Mouse (Mus musculus) heart, embryonic 11.5 days (tissue): ENCODE measurements around the gene Fcrlb. TPM values are rescaled to one million over a fixed set of nuclear protein-coding genes. Genes with fewer than 3 reads are reported as not detected.

Source experiments
- ATAC-seq: fragments of 200-750 bp; cut with Nextera tagmentation; replicated peaks from 2 replicates; pipeline ENCODE4 v1.8.0; 2017; ENCODE audit warnings: moderate library complexity; ENCODE audit not compliant: insufficient number of reproducible peaks, low FRiP score, low TSS enrichment
- H3K27ac ChIP-seq: fragments of 300-500 bp; sonication (generic); 2 replicates; pipeline ENCODE4 v1.5.1; 2014; ENCODE audit warnings: mild to moderate bottlenecking, low read depth, low read length
- H3K27me3 ChIP-seq: fragments of 300-500 bp; sonication (generic); 2 replicates; pipeline ENCODE4 v1.6.1; 2014; ENCODE audit warnings: mild to moderate bottlenecking, low read length, mixed read lengths; ENCODE audit not compliant: control insufficient read depth, insufficient read depth
- H3K36me3 ChIP-seq: fragments of 300-500 bp; sonication (generic); 2 replicates; pipeline ENCODE4 v1.6.1; 2014; ENCODE audit warnings: mild to moderate bottlenecking, low read length, moderate library complexity, mixed read lengths; ENCODE audit not compliant: control insufficient read depth, insufficient read depth
- H3K4me1 ChIP-seq: fragments of 300-500 bp; sonication (generic); 2 replicates; pipeline ENCODE4 v1.6.1; 2014; ENCODE audit warnings: low read length; ENCODE audit not compliant: control insufficient read depth, insufficient read depth
- H3K4me2 ChIP-seq: fragments of 300-500 bp; sonication (generic); 2 replicates; pipeline ENCODE4 v1.6.1; 2014; ENCODE audit warnings: mild to moderate bottlenecking, moderate library complexity
- H3K4me3 ChIP-seq: fragments of 300-500 bp; sonication (generic); 2 replicates; pipeline ENCODE4 v1.5.1; 2014; ENCODE audit warnings: low read depth, low read length
- H3K9ac ChIP-seq: fragments of 300-500 bp; sonication (generic); 2 replicates; pipeline ENCODE4 v1.6.1; 2014; ENCODE audit warnings: mild to moderate bottlenecking, low read depth, low read length, moderate library complexity
- H3K9me3 ChIP-seq: fragments of 300-500 bp; sonication (generic); replicated peaks from 2 replicates; pipeline ENCODE4 v1.6.1; 2016; ENCODE audit warnings: low read length; ENCODE audit not compliant: control insufficient read depth
- WGBS: fragments of 180-500 bp; shearing (Covaris S2); extraction: QIAGEN DNeasy Blood & Tissue Kit; methylation state at CpG from one replicate; pipeline ENCODE4 v1.1.7; 2014; ENCODE audit not compliant: insufficient replicate concordance; 5-methylcytosine and 5-hydroxymethylcytosine counted together
- polyA plus RNA-seq: library from polyadenylated mRNA; unstranded; fragments of >200 nt; fragmentation: Nextera tagmentation; extraction: Ambion mirVana; gene quantifications from 2 replicates; pipeline ENCODE4 v1.2.1, GENCODE M21; 2014

Fcrlb gene
- polyA plus RNA-seq, 1 experiment from 2014 or later: not detected

DNA sequence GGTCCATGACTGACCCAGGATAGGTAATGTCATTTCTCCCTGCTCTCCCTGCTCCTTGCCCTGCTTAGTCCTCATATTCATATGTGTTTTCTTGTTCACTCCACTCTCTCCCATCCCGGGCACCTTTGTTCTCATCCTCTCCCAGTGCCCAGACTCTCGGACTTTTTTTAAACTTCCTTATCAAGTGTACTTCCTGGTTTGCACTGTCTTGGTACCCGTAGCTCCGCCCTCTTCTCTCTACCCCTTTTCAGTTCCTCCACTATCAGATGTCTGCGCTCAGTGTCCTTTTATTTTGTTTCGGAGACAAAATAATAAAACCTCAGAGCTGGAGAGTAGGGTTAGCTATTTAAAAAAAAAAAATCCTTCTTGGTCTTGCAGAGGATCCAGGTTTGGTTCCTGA, 11.7 kb upstream of the Fcrlb start:
- no peak for ATAC-seq
- Histone ChIP-seq H3K4me1 (no peaks in the 10 kb centered on the region), H3K36me3 (no peaks in the 10 kb centered on the region), H3K9me3 (no peaks in the 10 kb centered on the region), H3K27me3 (0 out of 2 replicates have a peak, but pooled peaks cover 4% of the 10 kb centered on the region), H3K4me2 (no peak overlapping the region; the same call in 1 of the 2 replicates), H3K4me3 (no peak overlapping the region), H3K27ac (no peak overlapping the region), H3K9ac (no peak overlapping the region)
- WGBS: 54% methylated on average over 6 of the region's 6 CpGs

- H3K9me3 ChIP-seq: no peaks in the 10 kb centered on the region
- no peak for ATAC-seq
- H3K4me1 ChIP-seq: no peaks in the 10 kb centered on the region
- H3K27ac ChIP-seq: no peak overlapping the region
- no peak overlapping the region for H3K4me2 ChIP-seq
- 91% methylated on average over 8 of the region's 8 CpGs for WGBS
- H3K36me3 ChIP-seq: no peaks in the 10 kb centered on the region
- H3K27me3 ChIP-seq: peaks cover 4% of the 10 kb centered on the region; the same call in 1 of the 2 replicates
- no peak overlapping the region for H3K9ac ChIP-seq
- no peak overlapping the region for H3K4me3 ChIP-seq
These were observed 6.6 kb upstream of the Fcrlb start for GRCm38 (mm10) chr1:170919308-170919707.

- H3K4me3 ChIP-seq: no peak overlapping the region
- H3K4me1 ChIP-seq: no peaks in the 10 kb centered on the region
- H3K36me3 ChIP-seq: no peaks in the 10 kb centered on the region
- ATAC-seq: peak; percentile 75; the same call in 1 of the 2 replicates
- H3K9ac ChIP-seq: no peak overlapping the region
- H3K27ac ChIP-seq: 0 out of 2 replicates have a peak overlapping the region, but pooled peaks have one; percentile 35
- H3K4me2 ChIP-seq: no peak overlapping the region
- H3K27me3 ChIP-seq: peaks cover 12% of the 10 kb centered on the region
- 23% methylated on average over 5 of the region's 5 CpGs for WGBS
- H3K9me3 ChIP-seq: no peaks in the 10 kb centered on the region
These were observed 2.9 kb upstream of the Fcrlb start for GRCm38 (mm10) chr1:170915657-170916056.

DNA sequence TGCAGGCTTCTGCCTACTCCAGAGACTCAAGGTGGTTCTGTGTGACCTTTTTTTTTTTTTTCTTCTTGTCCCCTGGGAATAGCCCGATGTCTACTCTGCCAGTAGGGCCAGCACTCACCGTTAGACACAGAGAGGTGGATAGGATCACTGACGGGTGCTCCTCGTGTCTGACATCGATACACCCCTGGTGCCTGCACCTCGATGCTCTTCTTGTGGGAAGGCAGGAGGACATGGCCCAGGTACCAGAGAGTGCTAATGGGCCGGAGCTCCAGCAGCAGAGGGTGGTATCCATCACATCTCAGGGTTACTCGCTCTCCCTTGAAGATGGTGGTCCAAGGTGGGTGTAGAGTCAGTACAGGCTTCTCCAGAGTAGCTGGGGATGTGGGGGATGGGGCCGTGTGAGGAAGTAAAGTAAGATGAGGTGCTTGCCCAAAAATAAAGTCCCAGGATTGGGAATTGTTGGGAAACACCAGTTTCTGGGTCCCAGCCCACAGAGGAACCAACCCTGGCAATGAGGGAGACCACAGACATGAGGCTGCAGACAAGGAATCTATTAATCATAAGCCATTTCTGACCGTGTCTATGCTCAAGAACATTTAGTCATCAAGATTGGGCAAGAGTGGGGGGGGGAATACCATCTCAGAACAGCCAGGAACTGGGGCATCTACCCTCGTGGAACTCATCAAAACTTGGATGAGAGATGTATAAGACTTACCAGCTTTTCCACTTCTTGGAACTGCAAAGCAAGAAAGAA, 657 bp downstream of the Fcrlb start:
- H3K9me3 ChIP-seq: no peaks in the 10 kb centered on the region
- peaks cover 42% of the 10 kb centered on the region for H3K27me3 ChIP-seq
- H3K36me3 ChIP-seq: no peaks in the 10 kb centered on the region
- no peak for ATAC-seq
- 73% methylated on average over 11 of the region's 11 CpGs for WGBS
- H3K27ac ChIP-seq: no peak overlapping the region
- no peak overlapping the region for H3K4me2 ChIP-seq
- no peak overlapping the region for H3K4me3 ChIP-seq
- H3K4me1 ChIP-seq: peaks cover 5% of the 10 kb centered on the region
- no peak overlapping the region for H3K9ac ChIP-seq

DNA sequence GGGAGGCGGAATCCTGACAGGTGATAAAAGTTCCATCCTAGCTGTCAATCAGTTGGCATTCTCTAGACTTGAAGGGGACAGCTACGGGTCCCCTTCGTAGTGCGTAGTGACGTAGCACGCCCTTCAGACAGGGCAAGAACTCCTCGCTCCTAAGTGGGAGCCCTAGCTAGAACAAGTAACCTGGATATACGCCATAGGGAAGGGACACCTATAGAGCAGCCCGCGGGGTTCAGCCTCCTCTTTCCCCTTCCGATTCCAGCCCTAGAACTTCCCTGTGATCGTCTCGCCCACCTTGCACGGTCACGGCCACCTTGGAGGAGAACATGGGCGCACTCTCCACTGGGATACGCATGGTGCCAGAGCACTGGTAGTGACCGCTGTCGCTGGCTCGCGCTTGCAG, 4.4 kb downstream of the Fcrlb start:
- Histone ChIP-seq H3K4me2 (peak overlapping the region; percentile 91), H3K27me3 (peaks cover 62% of the 10 kb centered on the region), H3K4me1 (peaks cover 5% of the 10 kb centered on the region), H3K4me3 (peak overlapping the region; percentile 47), H3K27ac (no peak overlapping the region), H3K9me3 (no peaks in the 10 kb centered on the region), H3K36me3 (no peaks in the 10 kb centered on the region), H3K9ac (no peak overlapping the region)
- WGBS: 4% methylated on average over 21 of the region's 21 CpGs
- ATAC-seq: no peak

DNA sequence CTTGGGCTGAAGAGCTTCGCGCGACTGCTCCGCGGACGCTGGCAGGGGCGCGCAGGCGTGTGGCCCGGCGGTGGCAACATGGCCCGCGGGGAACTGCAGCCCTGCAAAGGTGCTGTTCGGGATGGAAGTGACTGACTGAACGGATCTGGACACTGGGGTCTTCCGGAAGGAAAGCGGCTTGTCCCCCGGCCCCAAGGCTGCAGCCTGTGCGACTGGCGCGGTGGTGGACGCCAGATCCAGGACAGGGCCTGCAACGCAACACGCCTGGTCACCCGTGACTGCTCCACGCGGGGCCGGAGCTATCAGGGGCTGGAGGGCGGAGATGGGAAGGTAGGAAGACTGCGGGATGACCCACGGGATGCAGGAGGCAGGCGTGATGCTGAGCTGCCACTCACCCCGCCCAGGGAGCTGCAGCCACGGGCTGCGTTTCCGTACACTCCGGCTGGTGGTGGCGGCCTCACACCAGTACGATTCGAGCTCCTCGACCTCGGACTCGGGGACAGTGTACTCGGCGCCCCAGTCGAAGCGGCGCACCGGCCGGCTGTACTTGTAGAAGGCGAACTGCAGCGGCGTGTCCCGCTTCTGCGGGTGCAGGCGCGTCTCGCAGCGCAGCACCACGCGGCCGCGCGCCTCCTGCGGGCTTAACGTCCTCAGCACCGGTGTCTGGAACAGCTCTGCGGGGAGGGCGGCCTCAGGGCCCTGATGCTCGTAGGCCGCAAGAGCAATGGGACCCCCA, 5.1 kb downstream of the Fcrlb start:
- H3K9ac ChIP-seq: peak overlapping the region; percentile 50; the same call in 1 of the 2 replicates
- H3K27me3 ChIP-seq: peaks cover 58% of the 10 kb centered on the region
- no peak overlapping the region for H3K27ac ChIP-seq
- no peaks in the 10 kb centered on the region for H3K36me3 ChIP-seq
- peak overlapping the region; percentile 91 for H3K4me2 ChIP-seq
- WGBS: 1% methylated on average over 68 of the region's 71 CpGs
- peak overlapping the region; percentile 47 for H3K4me3 ChIP-seq
- no peaks in the 10 kb centered on the region for H3K9me3 ChIP-seq
- H3K4me1 ChIP-seq: peaks cover 5% of the 10 kb centered on the region
- ATAC-seq: peak; percentile 59; the same call in 1 of the 2 replicates

- no peak overlapping the region for H3K9ac ChIP-seq
- peaks cover 5% of the 10 kb centered on the region for H3K4me1 ChIP-seq
- no peak for ATAC-seq
- H3K9me3 ChIP-seq: no peaks in the 10 kb centered on the region
- peak overlapping the region; percentile 47 for H3K4me3 ChIP-seq
- H3K27me3 ChIP-seq: peaks cover 57% of the 10 kb centered on the region
- H3K27ac ChIP-seq: no peak overlapping the region
- no peaks in the 10 kb centered on the region for H3K36me3 ChIP-seq
- H3K4me2 ChIP-seq: peak overlapping the region; percentile 91
- WGBS: 24% methylated on average over 11 of the region's 11 CpGs
These were observed 5.7 kb downstream of the Fcrlb start for GRCm38 (mm10) chr1:170907111-170907455.

GRCm38 (mm10) chr1:170903485-170903884, 9.3 kb downstream of the Fcrlb start:
- H3K36me3 ChIP-seq: no peaks in the 10 kb centered on the region
- no peak overlapping the region for H3K4me2 ChIP-seq
- no peak overlapping the region for H3K27ac ChIP-seq
- no peaks in the 10 kb centered on the region for H3K9me3 ChIP-seq
- peaks cover 5% of the 10 kb centered on the region for H3K4me1 ChIP-seq
- H3K27me3 ChIP-seq: peaks cover 39% of the 10 kb centered on the region
- 67% methylated on average over 5 of the region's 5 CpGs for WGBS
- no peak for ATAC-seq
- H3K4me3 ChIP-seq: no peak overlapping the region
- no peak overlapping the region for H3K9ac ChIP-seq
